Mouse (Mus musculus) neural tube, embryonic 13.5 days (tissue): ENCODE data around the gene Kcnk13. TPM values are rescaled to one million over a fixed set of nuclear protein-coding genes. Genes with fewer than 3 reads are reported as not detected.
"Not testable (repeated sequence)": the region's sequence is repeated elsewhere in the genome, so short reads cannot be mapped to it uniquely, and the experiment has no call there.

Experiments
- ATAC-seq: fragments of 200-750 bp; cut with Nextera tagmentation; 2 replicates; pipeline ENCODE4 v1.8.0; 2017; ENCODE audit warnings: low read depth, mild to moderate bottlenecking, moderate TSS enrichment, moderate library complexity
- H3K27ac ChIP-seq: fragments of 300-500 bp; sonication (generic); replicated peaks from 2 replicates; pipeline ENCODE4 v1.5.1; 2015; ENCODE audit warnings: moderate library complexity, mild to moderate bottlenecking, inconsistent platforms
- H3K27me3 ChIP-seq: fragments of 300-500 bp; sonication (generic); 2 replicates; pipeline ENCODE4 v1.6.1; 2015; ENCODE audit warnings: mild to moderate bottlenecking, inconsistent platforms
- H3K36me3 ChIP-seq: fragments of 300-500 bp; sonication (generic); 2 replicates; pipeline ENCODE4 v1.6.1; 2015; ENCODE audit warnings: mild to moderate bottlenecking, inconsistent platforms
- H3K4me1 ChIP-seq: fragments of 300-500 bp; sonication (generic); replicated peaks from 2 replicates; pipeline ENCODE4 v1.6.1; 2015; ENCODE audit warnings: inconsistent platforms
- H3K4me2 ChIP-seq: fragments of 300-500 bp; sonication (generic); 2 replicates; pipeline ENCODE4 v1.6.1; 2015; ENCODE audit warnings: inconsistent platforms, mild to moderate bottlenecking, moderate library complexity
- H3K4me3 ChIP-seq: fragments of 300-500 bp; sonication (generic); 2 replicates; pipeline ENCODE4 v1.5.1; 2015; ENCODE audit warnings: mild to moderate bottlenecking, inconsistent platforms
- H3K9ac ChIP-seq: fragments of 300-500 bp; sonication (generic); 2 replicates; pipeline ENCODE4 v1.6.1; 2015; ENCODE audit warnings: moderate library complexity, mild to moderate bottlenecking, inconsistent platforms
- H3K9me3 ChIP-seq: fragments of 300-500 bp; sonication (generic); 2 replicates; pipeline ENCODE4 v1.6.1; 2016; ENCODE audit warnings: inconsistent platforms
- WGBS: fragments of 180-500 bp; shearing (Covaris S2); methylation state at CpG from one replicate; pipeline ENCODE4 v1.1.7; 2015; 5-methylcytosine and 5-hydroxymethylcytosine counted together
- polyA plus RNA-seq: library from polyadenylated mRNA; unstranded; fragments of >200 nt; fragmentation: Nextera tagmentation; extraction: Ambion mirVana; gene quantifications from 2 replicates; pipeline ENCODE4 v1.2.1, GENCODE M21; 2015

Kcnk13 gene
- polyA plus RNA-seq, 1 experiment from 2014 or later = 0.42 TPM

GRCm38 (mm10) chr12:99966881-99967363 lies 2.6 kb downstream of the Kcnk13 start:
- Histone ChIP-seq H3K27ac (no peak overlapping the region), H3K27me3 (peaks cover 74% of the 10 kb centered on the region), H3K9me3 (no peaks in the 10 kb centered on the region), H3K4me2 (no peak overlapping the region), H3K4me1 (peaks cover 31% of the 10 kb centered on the region), H3K9ac (no peak overlapping the region), H3K4me3 (peak overlapping the region; percentile 53; the same call in 1 of the 2 replicates), H3K36me3 (no peaks in the 10 kb centered on the region)
- no peak for ATAC-seq
- WGBS = 13% methylated on average over 12 of the region's 12 CpGs

- no peaks in the 10 kb centered on the region for H3K9me3 ChIP-seq
- no peak overlapping the region for H3K9ac ChIP-seq
- no peak for ATAC-seq
- no peak overlapping the region for H3K4me3 ChIP-seq
- H3K27me3 ChIP-seq = peaks cover 52% of the 10 kb centered on the region
- no peaks in the 10 kb centered on the region for H3K36me3 ChIP-seq
- H3K4me2 ChIP-seq = no peak overlapping the region
- H3K27ac ChIP-seq = no peak overlapping the region
- 71% methylated on average over 4 of the region's 4 CpGs for WGBS
- peaks cover 22% of the 10 kb centered on the region for H3K4me1 ChIP-seq
Measured at GRCm38 (mm10) chr12:99969906-99970305, 5.6 kb downstream of the Kcnk13 start.

GRCm38 (mm10) chr12:99971205-99971894 lies 7.1 kb downstream of the Kcnk13 start:
- H3K36me3 ChIP-seq, H3K9me3 ChIP-seq, H3K4me3 ChIP-seq, H3K27ac ChIP-seq, ATAC-seq, H3K4me2 ChIP-seq, H3K9ac ChIP-seq, H3K4me1 ChIP-seq: not testable (repeated sequence)
- WGBS = 78% methylated on average over 7 of the region's 7 CpGs
- H3K27me3 ChIP-seq = peaks cover 38% of the 10 kb centered on the region

- no peaks in the 10 kb centered on the region for H3K4me1 ChIP-seq
Measured at GRCm38 (mm10) chr12:99972825-99973224, 8.5 kb downstream of the Kcnk13 start.

GRCm38 (mm10) chr12:99973659-99974058 lies 9.4 kb downstream of the Kcnk13 start:
- 83% methylated on average over 1 of the region's 1 CpGs for WGBS
- Histone ChIP-seq H3K9ac (no peak overlapping the region), H3K27ac (no peak overlapping the region), H3K27me3 (peaks cover 15% of the 10 kb centered on the region), H3K4me2 (no peak overlapping the region), H3K9me3 (no peaks in the 10 kb centered on the region), H3K4me1 (no peaks in the 10 kb centered on the region), H3K36me3 (no peaks in the 10 kb centered on the region), H3K4me3 (no peak overlapping the region)
- ATAC-seq = no peak

More at GRCm38 (mm10) chr12:99972825-99973224, 8.5 kb downstream of the Kcnk13 start:
- WGBS = 62% methylated on average over 7 of the region's 7 CpGs
- no peak overlapping the region for H3K9ac ChIP-seq
- no peak overlapping the region for H3K4me2 ChIP-seq
- no peak for ATAC-seq
- no peaks in the 10 kb centered on the region for H3K36me3 ChIP-seq
- H3K4me3 ChIP-seq = no peak overlapping the region
- no peak overlapping the region for H3K27ac ChIP-seq
- H3K27me3 ChIP-seq = peaks cover 23% of the 10 kb centered on the region
- H3K9me3 ChIP-seq = no peaks in the 10 kb centered on the region

- no peaks in the 10 kb centered on the region for H3K36me3 ChIP-seq
- WGBS = 90% methylated on average over 4 of the region's 4 CpGs
- no peak for ATAC-seq
- no peaks in the 10 kb centered on the region for H3K4me1 ChIP-seq
- H3K9me3 ChIP-seq = no peaks in the 10 kb centered on the region
- H3K4me2 ChIP-seq = no peak overlapping the region
- H3K27me3 ChIP-seq = no peaks in the 10 kb centered on the region
- no peak overlapping the region for H3K9ac ChIP-seq
- no peak overlapping the region for H3K4me3 ChIP-seq
- H3K27ac ChIP-seq = no peak overlapping the region
Measured at GRCm38 (mm10) chr12:99979541-99979940, 15.2 kb downstream of the Kcnk13 start.

- Histone ChIP-seq H3K4me3 (no peak overlapping the region), H3K9me3 (no peaks in the 10 kb centered on the region; the same call in 1 of the 2 replicates), H3K9ac (no peak overlapping the region), H3K36me3 (no peaks in the 10 kb centered on the region), H3K4me2 (no peak overlapping the region), H3K4me1 (no peaks in the 10 kb centered on the region), H3K27ac (no peak overlapping the region), H3K27me3 (no peaks in the 10 kb centered on the region)
- no peak for ATAC-seq
- WGBS = 90% methylated on average over 5 of the region's 5 CpGs
Measured at GRCm38 (mm10) chr12:99986797-99987196, 22.5 kb downstream of the Kcnk13 start.

GRCm38 (mm10) chr12:99988144-99988543 lies 23.8 kb downstream of the Kcnk13 start:
- no peak for ATAC-seq
- H3K9ac ChIP-seq = no peak overlapping the region
- no peaks in the 10 kb centered on the region for H3K36me3 ChIP-seq
- no peak overlapping the region for H3K27ac ChIP-seq
- H3K27me3 ChIP-seq = no peaks in the 10 kb centered on the region
- WGBS = 79% methylated on average over 2 of the region's 2 CpGs
- no peaks in the 10 kb centered on the region; the same call in 1 of the 2 replicates for H3K9me3 ChIP-seq
- no peaks in the 10 kb centered on the region for H3K4me1 ChIP-seq
- no peak overlapping the region for H3K4me2 ChIP-seq
- H3K4me3 ChIP-seq = no peak overlapping the region

- H3K4me3 ChIP-seq = no peak overlapping the region
- no peaks in the 10 kb centered on the region for H3K36me3 ChIP-seq
- H3K9me3 ChIP-seq = peaks cover 4% of the 10 kb centered on the region
- H3K27me3 ChIP-seq = no peaks in the 10 kb centered on the region
- WGBS = 91% methylated on average over 11 of the region's 11 CpGs
- H3K4me2 ChIP-seq = no peak overlapping the region
- peaks cover 3% of the 10 kb centered on the region; the same call in 1 of the 2 replicates for H3K4me1 ChIP-seq
- no peak overlapping the region for H3K27ac ChIP-seq
- ATAC-seq = no peak
- H3K9ac ChIP-seq = no peak overlapping the region
Measured at GRCm38 (mm10) chr12:99992362-99992862, 28.1 kb downstream of the Kcnk13 start.

- H3K4me3 ChIP-seq = no peak overlapping the region
- H3K4me1 ChIP-seq = peaks cover 3% of the 10 kb centered on the region; the same call in 1 of the 2 replicates
- H3K36me3 ChIP-seq = no peaks in the 10 kb centered on the region
- 72% methylated on average over 10 of the region's 10 CpGs for WGBS
- H3K9ac ChIP-seq = no peak overlapping the region
- no peak overlapping the region for H3K27ac ChIP-seq
- no peak for ATAC-seq
- H3K27me3 ChIP-seq = no peaks in the 10 kb centered on the region
- no peak overlapping the region for H3K4me2 ChIP-seq
- H3K9me3 ChIP-seq = peaks cover 4% of the 10 kb centered on the region
Measured at GRCm38 (mm10) chr12:99993146-99993890, 29.0 kb downstream of the Kcnk13 start.

GRCm38 (mm10) chr12:99995951-99996350 lies 31.7 kb downstream of the Kcnk13 start:
- Histone ChIP-seq H3K4me2 (no peak overlapping the region), H3K4me1 (peaks cover 3% of the 10 kb centered on the region; the same call in 1 of the 2 replicates), H3K36me3 (no peaks in the 10 kb centered on the region), H3K9me3 (peaks cover 4% of the 10 kb centered on the region), H3K27me3 (no peaks in the 10 kb centered on the region), H3K4me3 (no peak overlapping the region), H3K9ac (no peak overlapping the region), H3K27ac (no peak overlapping the region)
- WGBS = 95% methylated on average over 5 of the region's 5 CpGs
- no peak for ATAC-seq

- H3K4me3 ChIP-seq = no peak overlapping the region
- 0 out of 2 replicates have a peak, but pooled peaks cover 7% of the 10 kb centered on the region for H3K4me1 ChIP-seq
- H3K27me3 ChIP-seq = no peaks in the 10 kb centered on the region
- no peaks in the 10 kb centered on the region for H3K36me3 ChIP-seq
- no peak overlapping the region for H3K27ac ChIP-seq
- no peak overlapping the region for H3K9ac ChIP-seq
- H3K9me3 ChIP-seq = no peaks in the 10 kb centered on the region
- WGBS = 90% methylated on average over 5 of the region's 5 CpGs
- ATAC-seq = no peak
- no peak overlapping the region for H3K4me2 ChIP-seq
Measured at GRCm38 (mm10) chr12:99999726-100000125, 35.4 kb downstream of the Kcnk13 start.
